Mouse (Mus musculus): ENCODE measurements around the gene Xab2.
A peak's percentile ranks its signal among the peaks of the same experiment; 100 is the strongest.

Xab2 gene

DNA sequence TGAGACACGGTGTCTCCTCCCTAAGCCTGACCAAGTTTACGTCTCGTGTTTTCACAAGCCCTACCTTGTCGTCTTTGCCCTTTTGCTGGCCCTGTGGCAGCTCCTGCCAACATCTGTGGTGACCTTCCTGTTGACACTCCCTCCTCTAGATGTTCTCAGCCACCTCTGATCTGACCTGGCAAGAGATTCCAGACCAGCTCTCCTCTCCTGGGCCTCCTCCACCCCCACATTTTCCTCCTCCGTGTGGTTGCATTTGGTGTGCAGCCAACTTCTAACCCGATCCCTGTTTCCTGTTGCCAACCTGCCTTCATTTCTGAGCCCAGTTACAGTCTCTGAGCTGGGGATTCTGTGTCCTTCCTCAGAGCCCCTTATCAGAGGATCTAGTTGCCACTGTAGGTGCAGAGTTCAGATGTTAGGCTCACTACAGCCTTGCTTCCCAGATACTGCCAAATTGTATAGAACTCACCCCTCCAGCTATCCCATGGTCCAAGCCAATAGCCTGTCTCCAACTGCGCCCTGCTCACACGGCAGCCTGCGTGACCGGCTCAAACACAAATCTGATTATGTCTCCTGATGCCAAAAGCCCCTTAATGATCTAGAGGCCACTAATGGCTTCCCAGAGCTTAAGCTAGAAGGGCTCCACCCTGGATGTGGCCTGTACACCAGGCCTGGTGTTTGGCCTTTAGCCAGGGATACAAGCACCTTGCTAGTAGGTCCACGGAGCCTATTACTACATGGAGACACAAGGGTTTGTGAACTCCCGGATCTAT lies 11.9 kb downstream of the Xab2 start:
- DNase-seq (ENCODE audit: low read depth, low spot score) = no peak

DNA sequence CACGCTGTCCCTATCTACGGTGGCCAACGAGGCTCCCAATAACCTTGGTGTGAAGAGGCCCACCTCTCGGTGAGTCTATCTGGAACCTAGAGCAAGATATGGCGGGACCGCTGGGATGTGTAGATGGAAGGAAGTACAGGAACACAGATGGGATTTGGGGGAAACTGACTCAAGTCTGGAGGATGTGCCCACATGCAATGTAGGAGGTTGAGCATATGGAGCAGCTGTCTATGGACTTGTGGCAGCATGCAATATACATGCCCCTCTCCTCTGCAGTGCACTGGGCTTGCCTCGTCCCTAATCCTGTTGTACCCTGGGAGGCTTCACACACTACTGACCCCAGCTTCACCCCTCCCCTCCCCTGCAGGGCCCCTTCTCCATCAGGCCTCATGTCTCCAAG lies 13.3 kb downstream of the Xab2 start:
- no peak for DNase-seq (ENCODE audit: low read depth, low spot score)

DNA sequence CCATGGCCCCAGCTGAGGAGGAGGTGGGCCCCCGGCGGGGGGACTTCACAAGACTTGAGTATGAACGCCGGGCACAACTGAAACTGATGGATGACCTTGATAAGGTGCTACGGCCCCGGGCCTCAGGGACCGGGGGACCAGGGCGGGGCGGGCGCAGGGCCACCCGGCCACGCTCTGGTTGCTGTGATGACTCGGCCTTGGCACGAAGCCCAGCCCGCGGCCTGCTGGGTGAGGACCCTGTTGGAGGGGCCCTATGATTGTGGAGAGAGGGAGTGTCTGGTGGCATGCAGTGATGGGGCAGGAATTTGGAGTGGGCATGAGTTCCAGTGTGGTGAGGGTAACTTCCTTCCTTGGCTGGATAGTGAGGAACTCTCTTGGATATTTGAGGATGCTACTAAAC lies 14.5 kb downstream of the Xab2 start:
- no peak for DNase-seq (ENCODE audit: low read depth, low spot score)

- no peak for DNase-seq (ENCODE audit: low read depth, low spot score)
Measured at GRCm38 (mm10) chr8:3603439-3603838, 17.7 kb downstream of the Xab2 start.

- DNase-seq (ENCODE audit: low read depth, low spot score) = no peak
Measured at GRCm38 (mm10) chr8:3600401-3600800, 20.7 kb downstream of the Xab2 start.

GRCm38 (mm10) chr8:3599219-3599618 lies 21.9 kb downstream of the Xab2 start:
- peak; percentile 75 for DNase-seq (ENCODE audit: low read depth, low spot score)

- DNase-seq (ENCODE audit: low read depth, low spot score) = peak; percentile 82
Measured at GRCm38 (mm10) chr8:3598054-3598453, 23.1 kb downstream of the Xab2 start.

DNA sequence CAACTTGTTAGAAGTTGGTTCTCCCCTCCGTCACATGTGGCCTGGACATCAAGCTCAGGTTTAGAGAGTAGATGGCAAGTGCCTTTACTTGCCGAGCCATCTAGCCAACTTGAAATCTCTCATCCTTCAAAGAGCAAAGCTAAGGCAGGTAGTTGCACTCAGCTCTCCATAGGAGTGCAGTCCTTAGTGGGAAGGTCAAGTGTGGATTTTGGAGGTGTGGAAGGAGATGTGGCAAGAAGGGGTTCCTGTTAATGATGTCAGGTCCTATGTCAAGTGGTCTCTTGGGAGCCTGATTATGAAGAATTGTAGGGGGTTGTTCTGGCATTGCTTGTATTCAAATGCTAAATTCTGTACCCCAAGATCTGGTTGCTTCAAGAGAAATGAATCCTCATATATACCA lies 26.6 kb downstream of the Xab2 start:
- DNase-seq (ENCODE audit: low read depth, low spot score) = no peak

DNA sequence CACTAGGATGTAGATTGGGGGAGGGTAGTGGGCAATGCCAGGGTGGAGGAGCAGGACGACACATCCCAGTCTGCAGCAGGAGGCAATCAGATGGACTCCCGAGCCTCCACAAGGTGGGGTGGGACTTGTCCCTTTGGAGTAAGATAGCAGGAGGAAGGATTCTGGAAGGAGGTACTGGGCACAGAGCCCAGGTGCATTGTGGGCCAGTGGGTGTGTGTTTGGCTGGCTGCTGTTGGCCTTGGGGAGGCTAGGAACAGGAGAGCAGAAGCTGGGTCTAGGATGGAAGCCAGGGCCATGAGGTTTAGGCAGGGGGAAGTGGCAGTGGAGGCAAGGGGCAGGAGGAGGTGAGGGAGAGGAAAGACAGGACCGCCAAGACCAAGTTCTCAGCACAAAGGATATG lies 27.6 kb downstream of the Xab2 start:
- no peak for DNase-seq (ENCODE audit: low read depth, low spot score)

DNA sequence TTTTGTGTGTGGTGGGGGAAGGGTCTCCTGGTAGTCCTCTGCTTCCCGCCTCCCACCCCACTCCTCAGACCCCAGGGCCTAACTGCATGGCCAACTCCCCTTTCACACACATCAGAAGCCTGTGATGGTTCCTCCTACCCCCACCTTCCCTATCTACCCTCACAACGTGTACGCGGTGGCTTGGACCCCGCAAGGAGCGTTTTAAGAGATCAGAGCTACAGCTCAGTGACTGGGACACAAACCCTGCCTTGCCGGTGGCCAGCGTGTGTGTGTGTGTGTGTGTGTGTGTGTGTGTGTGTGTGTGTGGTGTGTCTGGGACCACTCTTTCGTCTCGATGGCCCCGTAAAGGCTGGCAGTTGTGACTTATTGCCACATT lies 32.9 kb downstream of the Xab2 start:
- no peak for DNase-seq (ENCODE audit: low read depth, low spot score)

DNA sequence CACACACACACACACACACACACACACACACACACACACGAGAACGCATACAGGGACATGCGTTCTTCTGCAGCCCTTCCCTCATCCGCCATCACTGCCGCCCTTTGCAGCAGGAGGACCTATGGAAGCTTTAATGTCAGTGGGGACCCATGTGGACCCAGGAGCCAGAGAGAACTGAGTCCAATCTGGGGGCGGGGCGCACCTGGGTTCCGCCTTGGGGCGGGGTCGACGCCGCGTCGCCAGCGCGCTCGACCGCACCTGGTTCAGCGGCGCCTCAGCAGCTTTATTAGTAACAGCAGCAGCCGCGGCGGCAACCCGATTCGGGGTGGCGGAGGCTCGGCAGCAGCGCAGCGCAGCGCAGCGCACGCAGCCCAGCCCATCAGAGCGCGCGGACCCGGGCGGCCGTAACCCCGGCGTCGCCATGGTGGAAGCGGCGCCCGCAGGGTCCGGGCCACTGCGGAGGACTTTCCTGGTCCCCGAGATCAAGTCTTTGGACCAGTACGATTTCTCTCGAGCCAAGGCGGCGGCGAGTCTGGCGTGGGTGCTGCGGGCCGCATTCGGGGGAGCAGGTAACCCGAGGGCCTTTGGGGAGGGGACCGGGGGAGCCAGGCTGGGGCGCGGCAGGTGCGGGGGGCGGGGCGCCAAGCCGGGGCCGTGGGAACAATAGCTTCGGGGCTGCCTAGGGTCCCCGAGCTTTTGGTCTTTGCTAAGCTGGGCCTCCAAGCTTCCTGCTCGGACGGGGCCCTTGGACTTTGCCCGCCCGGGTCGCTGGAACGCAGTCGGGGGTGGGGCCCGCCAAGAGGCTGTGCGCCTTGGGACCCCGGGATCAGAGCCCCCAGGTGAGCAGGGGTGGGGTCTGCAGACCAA lies 33.5 kb downstream of the Xab2 start:
- DNase-seq (ENCODE audit: low read depth, low spot score) = peak; percentile 83

- no peak for DNase-seq (ENCODE audit: low read depth, low spot score)
Measured at GRCm38 (mm10) chr8:3586993-3587390, 34.1 kb downstream of the Xab2 start, which contains the start of gene Camsap3. Camsap3 (plus strand) TSS chr8:3587293.

DNA sequence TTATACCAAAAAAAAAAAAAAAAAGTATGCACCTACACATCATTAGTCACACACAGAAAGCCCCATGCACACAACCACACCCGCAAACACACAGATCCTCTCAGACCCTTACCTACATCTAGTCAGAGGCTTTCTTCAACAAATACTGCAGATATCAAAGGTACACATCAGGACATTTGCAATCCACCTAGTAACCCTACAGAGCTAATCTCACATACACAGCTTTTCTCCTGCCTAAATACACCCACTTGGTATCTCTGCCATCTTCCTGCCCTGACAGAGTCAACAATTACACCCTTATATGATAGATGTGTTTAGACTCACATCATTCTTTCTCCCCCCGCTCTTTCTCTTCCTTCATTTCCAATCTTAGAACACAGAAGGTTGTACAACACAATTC lies 34.7 kb downstream of the Xab2 start:
- no peak for DNase-seq (ENCODE audit: low read depth, low spot score)

DNA sequence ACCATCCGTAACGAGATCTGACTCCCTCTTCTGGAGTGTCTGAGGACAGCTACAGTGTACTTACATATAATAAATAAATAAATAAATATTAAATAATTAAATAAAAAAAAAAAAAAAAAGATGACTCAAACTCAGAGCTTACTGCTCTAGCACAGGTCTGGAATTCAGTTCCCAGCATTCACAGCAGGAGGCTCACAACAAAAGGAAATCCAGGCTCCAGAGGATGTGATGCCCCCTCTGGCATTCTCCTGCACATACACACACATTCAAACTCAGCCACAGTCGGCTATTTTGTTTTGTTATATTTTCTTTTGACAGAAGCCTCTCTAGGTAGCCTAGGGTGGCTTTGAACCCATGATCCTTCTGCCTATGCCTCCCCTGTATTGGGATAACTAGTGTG lies 39.2 kb downstream of the Xab2 start:
- DNase-seq (ENCODE audit: low read depth, low spot score) = peak; percentile 69

GRCm38 (mm10) chr8:3579390-3580364 lies 41.4 kb downstream of the Xab2 start:
- DNase-seq (ENCODE audit: low read depth, low spot score) = peak; percentile 50

GRCm38 (mm10) chr8:3576211-3576960 lies 44.7 kb downstream of the Xab2 start:
- DNase-seq (ENCODE audit: low read depth, low spot score) = peak; percentile 77

DNA sequence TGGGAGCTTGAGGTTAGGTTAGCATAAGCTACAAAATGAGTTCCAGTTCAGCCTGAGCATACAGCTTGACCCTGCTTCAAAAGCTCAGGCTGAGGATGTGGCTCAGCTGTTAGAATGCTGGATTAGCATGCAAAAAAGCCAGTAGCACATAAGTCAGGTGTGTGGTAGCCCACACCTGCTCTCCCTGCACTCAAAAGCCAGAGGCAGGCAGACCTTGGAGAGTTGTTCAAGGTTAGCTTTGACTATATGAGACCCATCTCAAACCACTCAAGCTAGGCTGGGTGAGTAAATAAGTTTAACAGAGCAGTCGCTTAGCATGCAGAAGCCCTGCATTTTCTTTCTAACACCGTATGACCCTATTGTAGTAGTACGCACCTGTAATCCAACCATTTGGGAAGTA lies 46.6 kb downstream of the Xab2 start:
- peak; percentile 75 for DNase-seq (ENCODE audit: low read depth, low spot score)

DNA sequence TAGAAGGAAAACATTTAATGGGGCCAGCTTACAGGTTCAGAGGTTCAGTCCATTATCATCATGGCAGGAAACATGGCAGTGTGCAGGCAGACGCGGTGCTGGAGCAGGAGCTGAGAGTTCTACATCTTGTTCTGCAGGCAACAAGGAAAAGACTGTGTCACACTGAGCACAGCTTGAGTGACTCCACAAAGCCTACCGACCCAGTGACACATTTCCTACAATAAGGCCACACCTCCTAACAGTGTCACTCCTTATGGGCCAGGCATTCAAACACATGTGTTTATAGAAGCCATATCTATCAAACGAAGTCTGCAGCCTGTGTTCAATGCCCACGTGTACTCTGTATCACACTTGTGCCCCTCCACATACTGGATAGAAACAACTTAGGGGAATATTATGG lies 51.3 kb downstream of the Xab2 start:
- DNase-seq (ENCODE audit: low read depth, low spot score) = no peak

- DNase-seq (ENCODE audit: low read depth, low spot score) = no peak
Measured at GRCm38 (mm10) chr8:3568378-3568777, 52.7 kb downstream of the Xab2 start.

DNA sequence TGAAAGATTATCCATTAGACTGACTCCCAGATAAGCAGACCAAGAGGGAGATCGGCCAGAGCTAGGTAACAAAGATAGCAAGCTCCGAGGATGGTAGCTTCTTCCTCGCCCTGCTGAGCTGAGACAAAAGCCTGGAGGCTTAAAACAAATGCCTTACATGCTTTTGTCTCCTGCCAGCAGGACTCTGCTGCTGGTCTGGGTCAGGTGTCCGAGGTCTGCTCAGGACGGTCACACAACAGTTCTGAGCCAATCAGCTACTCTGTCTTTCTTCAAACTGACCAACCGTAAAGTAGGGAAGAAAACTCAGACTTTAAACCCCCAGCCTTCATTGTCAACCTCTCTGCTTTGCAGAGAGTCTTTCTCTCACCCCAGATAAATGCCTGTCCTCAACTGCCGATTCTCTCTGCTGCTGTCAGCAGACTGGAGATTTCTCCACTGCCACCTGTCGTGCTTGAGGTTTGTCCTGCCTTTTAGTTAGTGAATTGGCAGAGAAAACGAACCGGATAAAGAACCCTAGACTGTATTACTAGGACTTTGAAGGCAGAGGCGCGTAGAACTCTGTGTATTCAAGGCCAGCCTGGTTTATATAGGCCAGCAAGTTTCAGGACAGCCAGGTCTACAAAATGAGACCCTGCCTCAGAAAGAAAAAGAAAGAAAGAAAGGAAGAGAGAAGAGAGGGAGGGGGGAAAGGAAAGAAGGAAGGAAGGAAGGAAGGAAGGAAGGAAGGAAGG lies 53.3 kb downstream of the Xab2 start, which contains the start of gene C330021F23Rik:
TSS of gene C330021F23Rik (plus strand) at position 350 of the 731 bp plus-strand sequence.
- peak; percentile 92 for DNase-seq (ENCODE audit: low read depth, low spot score)

Measured in ES-CJ7 (cell line).